Mouse (Mus musculus) E14TG2a.4 (cell line): ENCODE measurements around the gene Lgr5.

Source experiments
- CTCF ChIP-seq: conservative IDR thresholded peaks from 2 replicates; pipeline ENCODE4 v1.5.1; 2014; ENCODE audit warnings: low read length
- NANOG ChIP-seq: IDR thresholded peaks from 2 replicates; pipeline ENCODE4 v1.6.1; 2014; ENCODE audit warnings: borderline replicate concordance, low read length, mixed read lengths
- POU5F1 ChIP-seq: IDR thresholded peaks from 2 replicates; pipeline ENCODE4 v1.6.1; 2014; ENCODE audit warnings: low read length, borderline replicate concordance

DNA sequence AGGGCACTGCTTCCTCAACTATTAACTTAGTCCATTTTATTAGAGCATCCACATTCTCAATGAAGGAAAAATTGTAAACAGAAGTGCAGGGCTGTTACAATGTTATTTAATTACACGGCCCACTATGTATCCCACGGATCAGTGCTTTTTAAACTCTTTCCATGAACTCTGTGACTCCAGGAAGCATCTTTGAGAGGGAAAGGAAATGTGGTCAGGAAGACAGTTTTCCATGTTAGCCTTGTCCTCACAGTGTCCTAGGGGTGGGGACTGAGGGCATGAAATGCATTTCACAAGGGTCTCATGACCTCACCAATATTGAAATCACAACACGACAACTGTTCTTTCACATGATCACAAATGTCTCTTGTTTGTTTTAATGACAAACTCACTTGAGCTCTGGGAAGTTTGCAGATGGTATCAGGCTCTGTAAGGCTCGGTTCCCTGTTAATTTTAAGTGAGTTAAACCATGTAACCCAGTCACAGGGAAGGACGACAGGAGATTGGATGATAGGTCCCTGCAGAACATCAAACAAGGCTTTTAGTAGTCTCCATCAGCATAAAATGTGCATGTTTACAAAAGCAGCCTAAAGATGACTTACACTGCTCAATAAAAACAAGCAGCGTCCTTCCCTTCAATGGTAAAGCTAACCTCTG lies 130.1 kb downstream of the Lgr5 start:
- TF ChIP-seq NANOG, result no peak
- TF ChIP-seq CTCF, result no peak
- no peak for TF ChIP-seq POU5F1
